Mouse (Mus musculus): ENCODE data around the gene Gna15. TPM values are rescaled to one million over a fixed set of nuclear protein-coding genes. Genes with fewer than 3 reads are reported as not detected.
A peak's percentile ranks its signal among the peaks of the same experiment; 100 is the strongest.

Gna15 gene
- polyA plus RNA-seq (2011; ENCODE audit: insufficient read depth, insufficient read length, low replicate concordance, missing spikeins) = 5.4 and 9.4 TPM in 2 replicates

DNA sequence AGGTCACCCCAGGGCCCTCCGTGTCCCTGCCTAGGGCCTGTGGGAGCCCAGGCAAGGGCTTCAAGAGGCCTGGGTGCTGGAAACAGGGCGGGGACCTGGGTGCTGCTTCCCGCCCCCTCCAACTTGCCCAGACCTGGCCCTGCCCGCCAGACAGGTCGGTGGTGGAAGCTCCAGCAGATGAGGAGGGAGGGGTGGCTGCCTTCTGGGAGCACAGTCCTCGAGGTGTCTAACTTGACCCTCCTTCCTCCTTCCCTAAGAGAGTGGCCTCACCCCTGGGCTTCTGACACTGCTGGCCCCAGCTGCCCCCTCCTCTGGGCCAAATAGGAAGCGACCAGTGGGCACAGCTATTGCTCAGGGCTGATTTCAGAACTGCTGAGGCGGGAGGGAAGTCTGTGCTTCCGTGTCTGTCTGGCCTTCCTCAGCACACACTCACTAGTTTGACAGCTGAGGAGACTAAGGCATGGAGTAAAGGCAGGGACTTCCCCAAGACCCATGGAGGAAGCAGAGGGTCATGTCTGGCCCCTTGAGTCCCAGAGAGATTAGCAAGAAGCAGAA, at the start of gene Gna15:
TSS of gene Gna15 (minus strand) at position 175 of the 555 bp plus-strand sequence.
- TF ChIP-seq CTCF (IDR thresholded peaks at IDR 0.05; ENCODE audit: control insufficient read depth, insufficient read depth, low read length) (no peak), POLR2A (IDR thresholded peaks at IDR 0.05; ENCODE audit: borderline replicate concordance, control insufficient read depth, low read depth, low read length) (peak; percentile 62)
- WGBS = 3% methylated on average over 9 of the region's 9 CpGs
- peaks cover 13% of the 10 kb centered on the region; the same call in 1 of the 2 replicates for H3K4me1 ChIP-seq (ENCODE audit: control insufficient read depth, insufficient read depth, low read length)
- H3K4me3 ChIP-seq (replicated peaks; ENCODE audit: control insufficient read depth, low read depth, low read length) = peak within 1 kb of the TSS; percentile 73
- H3K27ac ChIP-seq (ENCODE audit: control insufficient read depth, insufficient read depth, low read depth, low read length, poor library complexity) = peak within 1 kb of the TSS; percentile 97

DNA sequence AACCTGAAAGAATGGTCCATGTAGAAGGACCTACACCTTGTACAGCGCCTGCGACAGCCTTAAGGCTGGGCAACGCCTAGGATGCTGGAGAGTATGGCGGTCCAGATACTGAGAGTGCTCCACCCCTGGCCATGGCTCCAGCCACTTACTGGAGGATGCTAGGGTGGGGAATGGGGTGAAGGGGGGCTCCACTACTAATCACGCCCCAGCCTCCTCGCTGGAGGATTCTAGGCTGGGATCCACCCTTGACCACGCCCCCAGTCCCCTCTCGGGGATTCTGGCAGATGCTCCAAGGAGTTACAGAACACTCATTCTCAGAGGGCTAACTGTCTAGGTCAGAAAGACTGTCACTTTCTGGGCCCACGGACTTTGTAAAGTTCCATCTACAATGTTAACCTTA, 49.0 kb upstream of the Gna15 start:
- Histone ChIP-seq H3K4me3 (replicated peaks; ENCODE audit: control insufficient read depth, low read depth, low read length) (no peak overlapping the region), H3K4me1 (ENCODE audit: control insufficient read depth, insufficient read depth, low read length) (no peaks in the 10 kb centered on the region), H3K27ac (ENCODE audit: control insufficient read depth, insufficient read depth, low read depth, low read length, poor library complexity) (no peak overlapping the region)
- 68% methylated on average over 9 of the region's 9 CpGs for WGBS
- TF ChIP-seq CTCF (IDR thresholded peaks at IDR 0.05; ENCODE audit: control insufficient read depth, insufficient read depth, low read length) (no peak), POLR2A (IDR thresholded peaks at IDR 0.05; ENCODE audit: borderline replicate concordance, control insufficient read depth, low read depth, low read length) (no peak)

DNA sequence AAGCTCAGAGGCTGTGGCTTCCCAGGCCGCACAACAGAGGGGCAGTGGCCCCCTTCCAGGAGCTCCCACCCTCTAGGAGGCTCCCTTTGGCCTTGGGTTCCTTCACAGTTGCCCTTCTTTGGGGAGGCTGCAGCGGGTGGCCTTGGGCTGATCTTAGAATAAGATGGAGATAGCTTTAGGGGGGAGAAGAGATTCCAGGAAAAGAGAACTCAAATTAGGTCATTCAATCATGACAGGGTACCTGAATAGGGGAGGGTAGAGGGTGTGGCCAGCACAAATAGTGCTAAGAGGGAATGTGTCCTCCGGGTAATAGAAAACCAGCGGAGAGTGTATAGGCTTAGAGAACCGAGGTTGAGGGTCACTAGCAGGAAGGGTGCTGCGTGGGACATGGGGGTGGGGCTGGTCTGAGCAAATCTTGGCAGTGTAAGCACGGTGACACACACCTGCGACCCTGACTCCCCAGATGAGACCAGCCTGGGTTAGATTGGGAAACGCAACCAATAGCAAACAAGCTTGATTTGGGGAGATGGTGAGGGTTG, 48.2 kb upstream of the Gna15 start:
- Histone ChIP-seq H3K27ac (ENCODE audit: control insufficient read depth, insufficient read depth, low read depth, low read length, poor library complexity) (no peak overlapping the region), H3K4me3 (replicated peaks; ENCODE audit: control insufficient read depth, low read depth, low read length) (no peak overlapping the region), H3K4me1 (ENCODE audit: control insufficient read depth, insufficient read depth, low read length) (no peaks in the 10 kb centered on the region)
- 43% methylated on average over 9 of the region's 9 CpGs for WGBS
- TF ChIP-seq CTCF (IDR thresholded peaks at IDR 0.05; ENCODE audit: control insufficient read depth, insufficient read depth, low read length) (no peak), POLR2A (IDR thresholded peaks at IDR 0.05; ENCODE audit: borderline replicate concordance, control insufficient read depth, low read depth, low read length) (no peak)

- TF ChIP-seq CTCF (IDR thresholded peaks at IDR 0.05; ENCODE audit: control insufficient read depth, insufficient read depth, low read length) (no peak), POLR2A (IDR thresholded peaks at IDR 0.05; ENCODE audit: borderline replicate concordance, control insufficient read depth, low read depth, low read length) (no peak)
- no peaks in the 10 kb centered on the region for H3K4me1 ChIP-seq (ENCODE audit: control insufficient read depth, insufficient read depth, low read length)
- under 1% methylated on average over 18 of the region's 18 CpGs for WGBS
- peak overlapping the region; percentile 31 for H3K27ac ChIP-seq (ENCODE audit: control insufficient read depth, insufficient read depth, low read depth, low read length, poor library complexity)
- peak overlapping the region; percentile 68 for H3K4me3 ChIP-seq (replicated peaks; ENCODE audit: control insufficient read depth, low read depth, low read length)
Observed at GRCm38 (mm10) chr10:81571501-81571876, 47.5 kb upstream of the Gna15 start.

DNA sequence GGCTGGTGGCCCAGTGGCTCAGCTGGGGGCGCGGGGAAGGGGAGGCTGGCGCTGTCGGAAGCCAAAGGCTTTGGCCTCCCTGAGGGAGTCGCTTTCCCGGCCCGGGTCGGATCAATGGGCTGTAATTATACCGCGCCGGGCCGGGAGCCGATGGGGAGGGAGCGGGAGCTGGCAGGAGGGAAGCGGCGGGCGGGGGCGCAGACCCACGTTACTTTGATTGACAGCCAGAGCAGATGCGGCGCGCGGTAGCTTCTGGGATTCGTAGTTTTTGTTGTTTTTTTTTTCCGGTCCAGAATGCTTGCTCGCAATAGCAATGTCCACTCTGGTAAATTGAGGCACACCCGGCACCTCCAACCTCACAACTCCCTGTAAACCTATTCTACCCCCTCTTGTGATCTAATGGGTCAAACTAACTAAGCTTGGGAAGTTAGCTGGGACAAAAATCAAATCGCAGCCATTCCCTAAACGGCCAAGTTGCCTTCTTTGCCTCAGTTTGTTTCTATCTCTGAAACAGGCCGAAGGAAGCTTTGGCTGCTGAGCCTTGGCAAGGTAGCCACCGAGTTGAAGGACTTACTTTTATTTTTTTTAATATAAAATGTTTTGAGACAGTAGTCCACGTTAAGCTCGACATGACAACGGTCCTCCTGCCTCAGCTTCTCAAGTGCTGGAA, 46.9 kb upstream of the Gna15 start:
- WGBS = 1% methylated on average over 34 of the region's 34 CpGs
- H3K4me3 ChIP-seq (replicated peaks; ENCODE audit: control insufficient read depth, low read depth, low read length) = peak overlapping the region; percentile 68
- TF ChIP-seq CTCF (IDR thresholded peaks at IDR 0.05; ENCODE audit: control insufficient read depth, insufficient read depth, low read length) = no peak
- TF ChIP-seq POLR2A (IDR thresholded peaks at IDR 0.05; ENCODE audit: borderline replicate concordance, control insufficient read depth, low read depth, low read length) = no peak
- peak overlapping the region; percentile 31 for H3K27ac ChIP-seq (ENCODE audit: control insufficient read depth, insufficient read depth, low read depth, low read length, poor library complexity)
- no peaks in the 10 kb centered on the region for H3K4me1 ChIP-seq (ENCODE audit: control insufficient read depth, insufficient read depth, low read length)

DNA sequence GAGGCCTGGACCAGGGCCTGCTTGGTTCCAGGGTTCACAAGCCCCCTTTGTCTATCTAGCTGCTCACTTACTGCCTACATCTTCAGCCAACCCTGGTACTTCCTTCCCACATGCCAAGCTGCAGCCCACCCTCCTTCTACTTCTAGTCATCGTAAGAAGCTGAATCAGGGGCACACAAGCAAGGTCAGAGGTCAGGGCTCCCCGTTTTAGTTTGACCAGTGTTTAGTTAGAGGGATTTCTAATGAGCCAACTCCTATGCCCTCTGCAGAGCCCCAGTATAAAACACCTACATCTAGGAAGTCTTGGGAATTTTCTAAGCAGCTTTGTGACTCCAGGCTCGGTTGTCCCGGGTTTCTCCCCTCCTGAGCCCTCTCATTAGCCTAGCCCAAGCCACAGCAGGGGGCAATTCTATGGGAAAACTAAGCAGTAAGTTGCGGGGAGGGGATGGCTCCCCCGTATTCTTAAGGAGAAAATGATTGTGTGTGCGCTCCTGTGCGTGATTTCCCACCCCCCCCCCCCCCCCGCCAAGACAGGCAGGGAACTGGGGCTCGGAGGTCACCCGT, 46.3 kb upstream of the Gna15 start:
- Histone ChIP-seq H3K4me1 (ENCODE audit: control insufficient read depth, insufficient read depth, low read length) (no peaks in the 10 kb centered on the region), H3K27ac (ENCODE audit: control insufficient read depth, insufficient read depth, low read depth, low read length, poor library complexity) (no peak overlapping the region), H3K4me3 (replicated peaks; ENCODE audit: control insufficient read depth, low read depth, low read length) (no peak overlapping the region)
- WGBS = 11% methylated on average over 11 of the region's 11 CpGs
- TF ChIP-seq POLR2A (IDR thresholded peaks at IDR 0.05; ENCODE audit: borderline replicate concordance, control insufficient read depth, low read depth, low read length) (no peak), CTCF (IDR thresholded peaks at IDR 0.05; ENCODE audit: control insufficient read depth, insufficient read depth, low read length) (no peak)

GRCm38 (mm10) chr10:81569507-81570237, 45.6 kb upstream of the Gna15 start:
- TF ChIP-seq POLR2A (IDR thresholded peaks at IDR 0.05; ENCODE audit: borderline replicate concordance, control insufficient read depth, low read depth, low read length) (no peak), CTCF (IDR thresholded peaks at IDR 0.05; ENCODE audit: control insufficient read depth, insufficient read depth, low read length) (no peak)
- no peaks in the 10 kb centered on the region for H3K4me1 ChIP-seq (ENCODE audit: control insufficient read depth, insufficient read depth, low read length)
- H3K4me3 ChIP-seq (replicated peaks; ENCODE audit: control insufficient read depth, low read depth, low read length) = no peak overlapping the region
- WGBS = 80% methylated on average over 9 of the region's 9 CpGs
- H3K27ac ChIP-seq (ENCODE audit: control insufficient read depth, insufficient read depth, low read depth, low read length, poor library complexity) = no peak overlapping the region

Measured in bone marrow, adult 2 months (tissue).